Mouse (Mus musculus) ES-E14 (cell line): Measurements from ENCODE around the gene Med27.

Experiments
- CHD2 ChIP-seq: IDR thresholded peaks from 2 replicates; pipeline ENCODE4 v1.6.1; 2014; ENCODE audit warnings: mild to moderate bottlenecking, low read depth, low read length, inconsistent platforms
- HCFC1 ChIP-seq: IDR thresholded peaks from 2 replicates; pipeline ENCODE4 v1.6.1; 2012; ENCODE audit warnings: low read length, inconsistent platforms, borderline replicate concordance; ENCODE audit not compliant: insufficient read depth
- MAFK ChIP-seq: IDR thresholded peaks from 2 replicates; pipeline ENCODE4 v1.6.1; 2014; ENCODE audit warnings: mild to moderate bottlenecking, low read depth, low read length, inconsistent platforms; ENCODE audit not compliant: insufficient read depth
- ZC3H11A ChIP-seq: IDR thresholded peaks from 2 replicates; pipeline ENCODE4 v1.6.1; 2012; ENCODE audit warnings: low read depth, mild to moderate bottlenecking, inconsistent platforms, low read length, borderline replicate concordance
- ZNF384 ChIP-seq: IDR thresholded peaks from 2 replicates; pipeline ENCODE4 v1.6.1; 2012; ENCODE audit warnings: low read depth, low read length, inconsistent platforms

GRCm38 (mm10) chr2:29526266-29526665 is 179.6 kb downstream of the Med27 start:
- TF ChIP-seq HCFC1 = no peak
- no peak for TF ChIP-seq CHD2
- no peak for TF ChIP-seq ZNF384
- no peak for TF ChIP-seq ZC3H11A
- TF ChIP-seq MAFK = no peak
